Mouse (Mus musculus): ENCODE data around the gene Zbtb8b. TPM values are rescaled to one million over a fixed set of nuclear protein-coding genes. Genes with fewer than 3 reads are reported as not detected.
"Not testable (repeated sequence)": the region's sequence is repeated elsewhere in the genome, so short reads cannot be mapped to it uniquely, and the experiment has no call there.

Gene Zbtb8b
- polyA plus RNA-seq, 1 experiment from 2014 or later, result 1.2 TPM

DNA sequence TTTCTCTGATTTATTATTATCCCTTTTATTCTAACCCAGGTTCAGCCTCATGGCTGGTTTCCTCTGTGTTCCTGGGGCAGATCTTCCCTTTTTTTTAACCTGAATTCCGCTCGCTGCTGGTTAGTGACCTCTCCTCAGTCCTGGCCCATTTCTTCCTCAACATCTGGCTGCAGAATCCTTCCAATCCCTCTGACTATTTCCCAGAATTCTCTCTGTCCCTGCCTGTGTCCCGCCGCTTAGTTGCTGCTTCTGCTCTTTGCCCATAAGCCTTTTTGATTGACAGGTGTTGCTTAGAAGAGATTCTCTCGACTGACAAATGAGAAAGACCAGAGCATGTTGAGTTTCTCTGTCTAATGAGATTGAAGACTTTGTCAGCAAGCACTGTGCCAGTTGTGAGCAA, 15.5 kb upstream of the Zbtb8b start:
- no peaks in the 10 kb centered on the region for H3K27me3 ChIP-seq (replicated peaks)
- no peak for ATAC-seq
- H3K9ac ChIP-seq, result no peak overlapping the region
- no peak overlapping the region for H3K4me3 ChIP-seq (replicated peaks)
- 58% methylated on average over 5 of the region's 5 CpGs for WGBS
- H3K4me2 ChIP-seq (replicated peaks), result no peak overlapping the region
- H3K9me3 ChIP-seq, result no peaks in the 10 kb centered on the region
- no peak overlapping the region for H3K27ac ChIP-seq
- H3K4me1 ChIP-seq (replicated peaks), result no peaks in the 10 kb centered on the region
- H3K36me3 ChIP-seq, result no peaks in the 10 kb centered on the region

DNA sequence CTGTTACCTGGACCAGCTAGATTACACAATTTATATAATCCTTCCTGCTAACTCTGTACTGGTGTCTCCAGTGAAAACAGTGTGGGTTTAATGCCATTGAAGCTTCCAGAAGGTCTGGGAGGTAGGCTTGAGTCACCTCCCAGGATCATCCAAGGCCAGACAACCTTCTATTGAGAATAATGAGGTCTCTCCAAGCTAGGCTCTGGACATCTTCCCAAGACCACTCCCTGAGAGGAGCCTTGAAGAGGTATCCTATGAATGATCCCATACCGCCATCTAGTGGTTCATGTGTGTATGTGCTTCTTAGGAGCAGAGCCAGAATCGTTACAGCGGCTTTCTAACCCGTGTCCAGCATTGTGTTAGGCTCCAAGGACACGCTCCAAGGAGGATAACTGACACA, 14.6 kb upstream of the Zbtb8b start:
- no peak overlapping the region for H3K27ac ChIP-seq
- peak; percentile 91 for ATAC-seq
- H3K4me1 ChIP-seq (replicated peaks), result no peaks in the 10 kb centered on the region
- H3K9ac ChIP-seq, result no peak overlapping the region
- no peaks in the 10 kb centered on the region for H3K9me3 ChIP-seq
- WGBS, result 5% methylated on average over 5 of the region's 5 CpGs
- H3K4me3 ChIP-seq (replicated peaks), result no peak overlapping the region
- no peaks in the 10 kb centered on the region for H3K27me3 ChIP-seq (replicated peaks)
- H3K4me2 ChIP-seq (replicated peaks), result no peak overlapping the region
- H3K36me3 ChIP-seq, result no peaks in the 10 kb centered on the region

DNA sequence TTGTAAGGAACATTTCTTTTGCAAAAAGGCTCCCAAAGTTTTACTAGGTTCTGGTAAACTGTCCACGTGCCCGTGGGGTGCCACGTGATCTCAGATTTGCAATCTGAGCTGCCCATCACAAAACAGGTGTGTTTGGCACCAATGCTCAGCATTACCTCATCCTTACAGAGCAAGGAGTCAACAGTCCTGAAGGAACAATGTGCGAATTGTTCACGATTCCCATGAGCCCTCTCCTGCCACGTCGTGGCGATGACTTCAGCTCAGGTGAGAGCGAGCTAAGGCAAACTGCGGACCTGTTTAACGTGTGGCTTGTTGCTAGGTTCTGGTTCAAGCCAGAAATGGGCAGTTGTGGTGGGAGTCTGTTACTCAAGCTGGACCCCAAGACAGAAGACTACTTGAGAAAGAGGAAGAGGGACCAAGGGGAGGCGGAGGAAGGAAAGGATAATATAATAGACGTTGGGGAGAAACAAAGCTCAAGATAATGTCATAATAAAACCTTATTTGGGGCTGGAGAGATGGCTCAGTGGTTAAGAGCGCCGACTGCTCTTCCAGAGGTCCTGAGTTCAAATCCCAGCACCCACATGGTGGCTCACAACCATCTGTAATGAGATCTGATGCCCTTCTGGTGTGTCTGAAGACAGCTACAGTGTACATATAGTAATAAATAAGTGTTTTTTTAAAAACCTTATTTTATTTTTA, 11.0 kb upstream of the Zbtb8b start:
- H3K4me2 ChIP-seq (replicated peaks), result no peak overlapping the region
- no peak overlapping the region for H3K27ac ChIP-seq
- ATAC-seq, result no peak
- H3K9ac ChIP-seq, result no peak overlapping the region
- no peaks in the 10 kb centered on the region for H3K4me1 ChIP-seq (replicated peaks)
- no peaks in the 10 kb centered on the region for H3K36me3 ChIP-seq
- H3K4me3 ChIP-seq (replicated peaks), result no peak overlapping the region
- no peaks in the 10 kb centered on the region for H3K9me3 ChIP-seq
- H3K27me3 ChIP-seq (replicated peaks), result no peaks in the 10 kb centered on the region
- 81% methylated on average over 15 of the region's 15 CpGs for WGBS

DNA sequence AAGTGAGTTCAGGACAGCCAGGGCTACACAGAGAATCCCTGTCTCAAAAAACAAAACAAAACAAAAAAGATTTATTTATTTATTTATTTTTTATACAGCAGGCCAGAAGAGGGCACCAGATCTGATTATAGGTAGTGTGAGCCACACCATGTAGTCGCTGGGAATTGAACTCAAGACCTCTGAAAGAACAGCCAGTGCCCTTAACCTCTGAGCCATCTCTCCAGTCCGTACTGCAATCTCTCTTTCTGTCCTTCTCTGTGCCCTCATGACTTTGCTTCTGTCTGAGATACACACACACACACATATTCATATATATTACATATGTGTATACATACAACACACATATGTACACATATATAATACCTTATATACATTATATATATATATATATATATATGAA, 10.2 kb upstream of the Zbtb8b start:
- H3K9me3 ChIP-seq, result no peaks in the 10 kb centered on the region
- 69% methylated on average over 2 of the region's 2 CpGs for WGBS
- no peaks in the 10 kb centered on the region for H3K36me3 ChIP-seq

DNA sequence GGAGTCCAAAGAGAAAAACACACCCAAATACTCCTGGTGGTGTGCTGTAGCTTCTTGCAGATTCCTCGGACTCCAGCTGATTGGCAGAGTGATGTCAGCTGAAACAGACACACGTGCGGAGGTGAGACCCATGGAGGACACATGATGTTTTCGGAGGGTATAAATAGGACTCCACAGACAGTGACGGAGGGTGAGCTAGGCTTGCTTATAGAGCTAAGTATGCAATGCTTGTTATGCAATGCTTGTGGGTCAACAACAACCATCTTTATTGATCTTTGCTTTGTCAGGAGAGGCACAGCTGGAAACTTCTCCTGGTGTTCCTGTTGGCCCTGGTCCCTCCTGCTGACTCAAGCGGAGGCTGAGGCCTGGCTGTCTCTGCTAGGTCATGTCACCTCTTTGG, 8.1 kb upstream of the Zbtb8b start:
- Histone ChIP-seq H3K4me1 (replicated peaks) (no peaks in the 10 kb centered on the region), H3K4me2 (replicated peaks) (no peak overlapping the region), H3K4me3 (replicated peaks) (no peak overlapping the region), H3K36me3 (no peaks in the 10 kb centered on the region), H3K9me3 (no peaks in the 10 kb centered on the region), H3K27ac (no peak overlapping the region), H3K9ac (no peak overlapping the region), H3K27me3 (replicated peaks) (no peaks in the 10 kb centered on the region)
- ATAC-seq, result no peak
- 86% methylated on average over 6 of the region's 6 CpGs for WGBS

More for the DNA sequence above, 10.2 kb upstream of the Zbtb8b start:
- Histone ChIP-seq H3K4me3 (replicated peaks) (no peak overlapping the region), H3K4me2 (replicated peaks) (no peak overlapping the region), H3K27me3 (replicated peaks) (no peaks in the 10 kb centered on the region), H3K27ac (no peak overlapping the region), H3K9ac (no peak overlapping the region), H3K4me1 (replicated peaks) (no peaks in the 10 kb centered on the region)
- ATAC-seq, result no peak

DNA sequence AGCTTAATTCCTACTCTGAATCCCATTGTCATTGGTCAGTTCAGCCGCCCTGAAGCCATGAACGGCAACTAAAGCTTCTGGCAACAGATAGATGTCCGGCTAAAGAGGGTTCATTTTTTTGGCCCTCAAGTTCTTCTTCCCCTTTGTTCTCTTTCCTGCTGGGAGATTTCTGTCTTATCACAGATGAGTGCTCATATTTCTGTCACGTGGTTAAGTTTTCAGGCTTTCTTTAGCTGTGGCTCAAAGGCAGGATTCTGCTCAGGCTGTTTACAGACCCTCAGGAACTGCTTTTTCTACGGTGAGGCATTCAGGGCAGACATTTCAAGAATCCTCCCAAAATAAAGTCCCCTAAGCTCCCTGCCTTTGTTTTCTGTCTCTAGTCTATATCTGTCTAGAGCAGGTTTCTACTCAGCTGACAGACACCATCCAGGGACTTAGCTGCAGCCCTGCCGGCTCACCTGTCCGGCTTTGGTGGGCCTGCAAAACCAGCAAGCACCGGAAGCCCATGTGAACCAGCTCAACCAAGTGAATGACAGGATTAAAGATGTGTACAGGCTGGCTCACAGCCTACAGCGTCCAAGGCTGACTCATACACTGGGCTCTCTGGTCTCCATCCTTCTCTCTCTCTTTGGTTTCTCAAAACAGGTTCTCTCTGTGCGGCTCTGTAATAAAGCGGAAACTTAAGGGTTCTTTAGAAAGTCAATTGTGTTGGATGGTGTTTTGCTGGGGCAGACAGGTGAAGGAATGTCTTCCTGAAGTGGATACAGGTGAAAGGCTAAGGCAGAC, 7.3 kb upstream of the Zbtb8b start:
- WGBS, result 75% methylated on average over 11 of the region's 11 CpGs
- Histone ChIP-seq H3K9me3 (no peaks in the 10 kb centered on the region), H3K27me3 (replicated peaks) (0 out of 2 replicates have a peak, but pooled peaks cover 3% of the 10 kb centered on the region), H3K27ac (no peak overlapping the region), H3K4me1 (replicated peaks) (no peaks in the 10 kb centered on the region), H3K4me2 (replicated peaks) (no peak overlapping the region), H3K9ac (no peak overlapping the region), H3K4me3 (replicated peaks) (no peak overlapping the region), H3K36me3 (no peaks in the 10 kb centered on the region)
- no peak for ATAC-seq

DNA sequence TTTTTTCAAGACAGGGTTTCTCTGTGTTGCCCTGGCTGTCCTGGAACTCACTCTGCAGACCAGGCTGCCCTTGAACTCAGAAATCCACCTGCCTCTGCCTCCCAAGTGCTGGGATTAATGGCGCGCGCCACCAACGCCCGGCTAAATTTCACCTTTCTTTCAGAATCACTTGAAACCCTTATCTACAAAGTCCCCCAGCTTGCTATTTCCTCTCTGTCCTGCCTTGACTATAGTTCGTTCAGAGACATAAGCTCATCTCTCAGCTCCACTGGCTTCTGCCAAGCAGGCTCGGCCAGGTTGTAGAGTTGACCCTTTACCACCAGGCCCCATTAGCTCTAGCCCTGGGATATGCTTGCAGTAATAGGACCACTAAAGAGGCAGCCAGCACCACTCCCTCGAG, 6.7 kb upstream of the Zbtb8b start:
- Histone ChIP-seq H3K36me3 (no peaks in the 10 kb centered on the region), H3K27ac (no peak overlapping the region), H3K9ac (no peak overlapping the region), H3K27me3 (replicated peaks) (0 out of 2 replicates have a peak, but pooled peaks cover 5% of the 10 kb centered on the region), H3K4me2 (replicated peaks) (no peak overlapping the region), H3K9me3 (no peaks in the 10 kb centered on the region), H3K4me1 (replicated peaks) (no peaks in the 10 kb centered on the region), H3K4me3 (replicated peaks) (no peak overlapping the region)
- no peak for ATAC-seq
- WGBS, result 82% methylated on average over 8 of the region's 8 CpGs

DNA sequence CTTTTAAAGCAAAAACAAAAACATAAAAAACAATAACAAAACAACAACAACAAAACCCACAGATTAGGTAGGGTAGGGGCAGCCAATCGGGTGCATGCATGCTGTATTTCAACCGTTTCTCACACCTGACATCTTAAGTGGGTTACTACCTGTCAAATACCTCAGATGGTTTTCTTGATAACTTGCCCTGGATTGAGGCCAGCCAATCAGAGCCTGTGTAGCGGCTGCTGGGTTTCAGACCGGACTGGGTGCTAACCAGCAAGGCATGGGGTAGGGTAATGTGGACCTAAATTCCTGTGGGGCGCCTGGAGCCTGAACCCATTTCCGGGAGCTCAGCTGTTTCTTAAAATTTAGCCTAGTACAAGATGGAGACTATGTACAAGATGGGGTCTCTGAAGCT, 492 bp upstream of the Zbtb8b start:
- Histone ChIP-seq H3K27ac (no peak overlapping the region), H3K27me3 (replicated peaks) (peaks cover 19% of the 10 kb centered on the region; the same call in 1 of the 2 replicates), H3K36me3 (no peaks in the 10 kb centered on the region), H3K4me3 (replicated peaks) (no peak overlapping the region), H3K4me2 (replicated peaks) (peak overlapping the region; percentile 63), H3K4me1 (replicated peaks) (peaks cover 8% of the 10 kb centered on the region), H3K9me3 (no peaks in the 10 kb centered on the region), H3K9ac (no peak overlapping the region)
- 32% methylated on average over 6 of the region's 6 CpGs for WGBS
- no peak for ATAC-seq

DNA sequence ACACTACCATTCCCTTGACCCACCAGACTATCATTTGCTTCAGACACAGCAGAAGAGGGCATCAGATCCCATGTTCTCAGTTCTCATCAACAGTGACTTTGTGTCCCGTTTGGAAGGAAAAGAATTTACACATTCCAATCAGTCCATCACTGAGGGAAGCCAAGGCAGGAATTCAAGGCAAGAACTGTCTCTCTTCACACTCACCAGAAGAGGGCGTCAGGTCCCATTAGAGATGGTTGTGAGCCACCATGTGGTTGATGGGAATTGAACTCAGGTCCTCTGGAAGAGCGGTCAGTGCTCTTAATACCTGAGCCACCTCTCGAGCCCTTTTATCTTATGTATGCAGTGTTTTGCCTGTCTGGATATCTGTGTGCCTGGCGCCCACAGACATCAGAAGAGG, 22.3 kb downstream of the Zbtb8b start:
- H3K36me3 ChIP-seq, result no peaks in the 10 kb centered on the region
- H3K9me3 ChIP-seq, result no peaks in the 10 kb centered on the region
- H3K4me1 ChIP-seq (replicated peaks), result no peaks in the 10 kb centered on the region; the same call in 1 of the 2 replicates
- no peaks in the 10 kb centered on the region for H3K27me3 ChIP-seq (replicated peaks)
- no peak overlapping the region for H3K4me3 ChIP-seq (replicated peaks)
- ATAC-seq, result no peak
- 78% methylated on average over 5 of the region's 5 CpGs for WGBS
- no peak overlapping the region for H3K27ac ChIP-seq
- no peak overlapping the region for H3K4me2 ChIP-seq (replicated peaks)
- H3K9ac ChIP-seq, result no peak overlapping the region

DNA sequence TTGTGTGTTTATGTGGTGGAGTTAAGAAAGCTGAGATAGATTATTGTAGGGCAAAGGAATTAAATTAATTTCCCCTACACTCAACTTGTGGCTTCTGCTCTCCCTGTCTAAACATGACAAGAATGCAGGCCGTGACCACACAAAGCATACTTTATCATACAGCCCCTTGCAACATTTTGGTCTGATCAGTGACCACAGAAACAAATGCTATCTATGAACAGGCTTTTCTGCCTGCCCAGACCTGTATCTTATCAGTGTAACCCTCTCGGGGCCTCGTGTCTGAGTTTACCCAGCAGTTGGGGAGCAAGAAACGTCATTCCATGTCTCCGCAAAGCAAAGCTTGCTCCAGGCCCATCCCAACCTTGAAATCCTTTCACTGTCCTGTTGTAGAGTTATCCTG, 24.2 kb downstream of the Zbtb8b start:
- 32% methylated on average over 5 of the region's 5 CpGs for WGBS

DNA sequence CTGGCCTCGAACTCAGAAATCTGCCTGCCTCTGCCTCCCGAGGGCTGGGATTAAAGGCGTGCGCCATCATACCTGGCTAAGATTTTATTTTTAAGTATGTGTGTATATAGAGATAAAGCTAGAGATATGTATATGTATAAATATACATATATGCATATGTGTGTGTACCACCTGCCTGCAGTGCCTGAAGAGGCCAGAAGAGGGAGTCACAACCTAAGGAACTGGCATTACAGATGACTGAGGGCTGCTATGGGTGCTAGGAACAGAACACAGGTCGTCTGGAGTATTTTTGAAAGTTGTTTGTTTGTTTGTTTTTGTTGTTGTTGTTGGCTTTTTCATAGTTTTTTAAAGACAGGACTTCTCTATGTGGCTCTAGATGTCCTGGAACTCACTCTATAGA, 24.8 kb downstream of the Zbtb8b start:
- WGBS, result 90% methylated on average over 5 of the region's 5 CpGs
- no peak for ATAC-seq
- H3K36me3 ChIP-seq, result no peaks in the 10 kb centered on the region
- no peaks in the 10 kb centered on the region; the same call in 1 of the 2 replicates for H3K4me1 ChIP-seq (replicated peaks)
- H3K27ac ChIP-seq, result no peak overlapping the region
- H3K27me3 ChIP-seq (replicated peaks), result no peaks in the 10 kb centered on the region
- H3K4me2 ChIP-seq (replicated peaks), result no peak overlapping the region
- no peaks in the 10 kb centered on the region for H3K9me3 ChIP-seq
- no peak overlapping the region for H3K9ac ChIP-seq
- no peak overlapping the region for H3K4me3 ChIP-seq (replicated peaks)

More for the DNA sequence above, 24.2 kb downstream of the Zbtb8b start:
- Histone ChIP-seq H3K4me1 (replicated peaks) (no peaks in the 10 kb centered on the region; the same call in 1 of the 2 replicates), H3K9ac (no peak overlapping the region), H3K27me3 (replicated peaks) (no peaks in the 10 kb centered on the region), H3K36me3 (no peaks in the 10 kb centered on the region), H3K9me3 (no peaks in the 10 kb centered on the region), H3K4me2 (replicated peaks) (no peak overlapping the region), H3K27ac (no peak overlapping the region), H3K4me3 (replicated peaks) (no peak overlapping the region)
- peak; percentile 41; the same call in 1 of the 2 replicates for ATAC-seq

DNA sequence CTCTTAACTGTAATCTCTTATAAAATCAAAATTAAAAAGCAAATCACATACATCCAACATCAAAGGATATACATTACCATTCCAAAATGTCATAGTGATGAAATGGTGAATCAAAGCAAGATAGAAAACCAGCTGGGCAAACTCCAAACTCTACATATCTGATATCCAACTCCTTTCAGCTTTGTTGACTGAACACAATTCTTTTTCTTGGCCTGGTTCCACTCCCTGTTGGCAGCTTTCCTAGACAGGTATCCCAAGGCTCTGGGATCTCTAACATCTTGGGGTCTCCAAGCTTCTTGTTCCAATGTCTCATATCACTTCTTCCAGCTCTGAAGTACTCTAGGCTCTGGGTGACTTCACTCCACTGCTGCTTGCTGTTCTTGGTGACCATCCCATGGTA, 29.7 kb downstream of the Zbtb8b start:
- Histone ChIP-seq H3K4me2 (replicated peaks) (no peak overlapping the region), H3K27ac (no peak overlapping the region), H3K9me3 (no peaks in the 10 kb centered on the region), H3K27me3 (replicated peaks) (no peaks in the 10 kb centered on the region), H3K36me3 (no peaks in the 10 kb centered on the region), H3K9ac (no peak overlapping the region), H3K4me3 (replicated peaks) (no peak overlapping the region), H3K4me1 (replicated peaks) (no peaks in the 10 kb centered on the region)
- no peak for ATAC-seq

DNA sequence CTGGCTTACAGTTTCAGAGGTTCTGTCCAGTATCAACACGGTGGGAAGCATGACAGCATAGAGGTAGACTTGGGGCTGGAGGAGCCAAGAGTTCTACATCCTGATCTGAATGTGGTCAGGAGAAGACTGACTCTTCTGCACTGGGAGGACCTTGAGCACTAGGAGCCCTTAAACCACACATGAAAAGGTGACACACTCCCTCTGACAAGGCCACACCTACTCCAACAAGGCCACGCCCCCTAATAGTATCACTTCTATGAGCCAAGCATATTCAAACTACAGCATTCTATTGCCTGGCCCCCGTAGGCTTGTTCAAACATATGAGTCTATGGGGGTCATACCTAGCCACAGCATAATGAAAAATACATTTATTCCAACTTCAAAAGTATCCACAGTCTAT, 30.1 kb downstream of the Zbtb8b start:
- WGBS, result 89% methylated on average over 3 of the region's 3 CpGs
- not testable (repeated sequence) for H3K27me3 ChIP-seq (replicated peaks); H3K4me2 ChIP-seq (replicated peaks); ATAC-seq; H3K4me3 ChIP-seq (replicated peaks); H3K9ac ChIP-seq; H3K27ac ChIP-seq; H3K4me1 ChIP-seq (replicated peaks); H3K36me3 ChIP-seq; H3K9me3 ChIP-seq

Data from intestine, embryonic 15.5 days (tissue).